Mouse (Mus musculus) forebrain, embryonic 13.5 days (tissue): ENCODE data around the gene Fars2. TPM values are rescaled to one million over a fixed set of nuclear protein-coding genes. Genes with fewer than 3 reads are reported as not detected.
"Not testable (repeated sequence)": the region's sequence is repeated elsewhere in the genome, so short reads cannot be mapped to it uniquely, and the experiment has no call there.

Source experiments
- ATAC-seq: fragments of 200-750 bp; cut with Nextera tagmentation; 2 replicates; pipeline ENCODE4 v1.8.0; 2017
- H3K27ac ChIP-seq: fragments of 300-500 bp; sonication (generic); 2 replicates; pipeline ENCODE4 v1.5.1; 2015; ENCODE audit warnings: inconsistent platforms, mild to moderate bottlenecking, moderate library complexity
- H3K27me3 ChIP-seq: fragments of 300-500 bp; sonication (generic); 2 replicates; pipeline ENCODE4 v1.6.1; 2015; ENCODE audit warnings: mild to moderate bottlenecking, inconsistent platforms
- H3K36me3 ChIP-seq: fragments of 300-500 bp; sonication (generic); 2 replicates; pipeline ENCODE4 v1.6.1; 2015; ENCODE audit warnings: mild to moderate bottlenecking, inconsistent platforms; ENCODE audit not compliant: poor library complexity, severe bottlenecking
- H3K4me1 ChIP-seq: fragments of 300-500 bp; sonication (generic); 2 replicates; pipeline ENCODE4 v1.6.1; 2015; ENCODE audit warnings: inconsistent platforms
- H3K4me2 ChIP-seq: fragments of 300-500 bp; sonication (generic); 2 replicates; pipeline ENCODE4 v1.6.1; 2015; ENCODE audit warnings: inconsistent platforms, mild to moderate bottlenecking, moderate library complexity
- H3K4me3 ChIP-seq: fragments of 300-500 bp; sonication (generic); 2 replicates; pipeline ENCODE4 v1.5.1; 2015; ENCODE audit warnings: mild to moderate bottlenecking, inconsistent platforms
- H3K9ac ChIP-seq: fragments of 300-500 bp; sonication (generic); 2 replicates; pipeline ENCODE4 v1.6.1; 2015; ENCODE audit warnings: mild to moderate bottlenecking, inconsistent platforms
- H3K9me3 ChIP-seq: fragments of 300-500 bp; sonication (generic); replicated peaks from 2 replicates; pipeline ENCODE4 v1.6.1; 2016; ENCODE audit warnings: inconsistent platforms
- WGBS: fragments of 180-500 bp; shearing (Covaris S2); methylation state at CpG from one replicate; pipeline ENCODE4 v1.1.7; 2015; 5-methylcytosine and 5-hydroxymethylcytosine counted together
- polyA plus RNA-seq: library from polyadenylated mRNA; unstranded; fragments of >200 nt; fragmentation: Nextera tagmentation; extraction: Ambion mirVana; gene quantifications from 2 replicates; pipeline ENCODE4 v1.2.1, GENCODE M21; 2015

Fars2 gene
- polyA plus RNA-seq, 1 experiment from 2014 or later: 32.6 TPM

DNA sequence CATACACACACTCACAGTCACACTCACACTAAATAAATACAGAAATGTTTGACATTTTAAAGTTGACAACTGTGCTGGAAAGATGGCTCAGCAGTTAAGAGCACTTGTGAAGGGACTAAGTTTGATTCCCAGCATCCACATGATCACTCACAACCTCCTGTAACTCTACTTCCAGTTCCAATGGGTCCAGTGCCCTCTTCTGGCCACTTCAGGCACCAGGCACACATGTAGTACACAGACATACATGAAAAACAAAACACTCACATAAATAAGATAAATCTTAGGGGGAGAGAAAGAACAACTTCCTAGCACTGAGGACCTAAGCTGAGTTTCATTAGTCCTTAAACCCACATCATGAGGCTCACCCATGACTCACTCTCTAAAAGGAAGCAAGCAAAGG is 302.1 kb downstream of the Fars2 start:
- Histone ChIP-seq H3K4me2 (no peak overlapping the region), H3K27me3 (no peaks in the 10 kb centered on the region), H3K9me3 (no peaks in the 10 kb centered on the region; the same call in 1 of the 2 replicates), H3K36me3 (no peaks in the 10 kb centered on the region), H3K27ac (no peak overlapping the region), H3K4me1 (no peaks in the 10 kb centered on the region), H3K4me3 (no peak overlapping the region), H3K9ac (no peak overlapping the region)
- no peak for ATAC-seq

DNA sequence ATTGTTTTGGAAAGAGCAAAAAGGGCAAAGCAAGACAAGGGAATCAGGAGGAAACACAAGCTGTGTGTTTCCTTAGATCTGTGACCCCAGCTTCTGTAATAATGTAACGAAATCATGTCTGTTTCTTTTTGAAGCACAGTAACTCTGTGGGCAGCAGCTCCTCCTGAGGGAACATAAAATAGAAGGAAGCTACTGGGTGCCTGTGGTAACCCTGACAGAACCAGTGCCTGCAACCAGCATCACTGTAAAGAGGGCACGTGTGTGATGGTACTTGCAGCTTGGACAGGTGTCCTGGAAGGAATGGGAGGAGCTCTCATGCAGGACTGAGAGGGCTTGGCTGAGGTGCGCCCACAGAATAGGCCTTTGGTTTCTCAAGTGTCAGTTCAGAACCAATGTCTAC is 305.2 kb downstream of the Fars2 start:
- no peak overlapping the region for H3K9ac ChIP-seq
- H3K4me3 ChIP-seq: no peak overlapping the region
- no peak overlapping the region for H3K27ac ChIP-seq
- no peaks in the 10 kb centered on the region; the same call in 1 of the 2 replicates for H3K9me3 ChIP-seq
- no peaks in the 10 kb centered on the region for H3K36me3 ChIP-seq
- H3K27me3 ChIP-seq: no peaks in the 10 kb centered on the region
- no peak for ATAC-seq
- H3K4me2 ChIP-seq: no peak overlapping the region
- 84% methylated on average over 3 of the region's 3 CpGs for WGBS
- no peaks in the 10 kb centered on the region for H3K4me1 ChIP-seq

DNA sequence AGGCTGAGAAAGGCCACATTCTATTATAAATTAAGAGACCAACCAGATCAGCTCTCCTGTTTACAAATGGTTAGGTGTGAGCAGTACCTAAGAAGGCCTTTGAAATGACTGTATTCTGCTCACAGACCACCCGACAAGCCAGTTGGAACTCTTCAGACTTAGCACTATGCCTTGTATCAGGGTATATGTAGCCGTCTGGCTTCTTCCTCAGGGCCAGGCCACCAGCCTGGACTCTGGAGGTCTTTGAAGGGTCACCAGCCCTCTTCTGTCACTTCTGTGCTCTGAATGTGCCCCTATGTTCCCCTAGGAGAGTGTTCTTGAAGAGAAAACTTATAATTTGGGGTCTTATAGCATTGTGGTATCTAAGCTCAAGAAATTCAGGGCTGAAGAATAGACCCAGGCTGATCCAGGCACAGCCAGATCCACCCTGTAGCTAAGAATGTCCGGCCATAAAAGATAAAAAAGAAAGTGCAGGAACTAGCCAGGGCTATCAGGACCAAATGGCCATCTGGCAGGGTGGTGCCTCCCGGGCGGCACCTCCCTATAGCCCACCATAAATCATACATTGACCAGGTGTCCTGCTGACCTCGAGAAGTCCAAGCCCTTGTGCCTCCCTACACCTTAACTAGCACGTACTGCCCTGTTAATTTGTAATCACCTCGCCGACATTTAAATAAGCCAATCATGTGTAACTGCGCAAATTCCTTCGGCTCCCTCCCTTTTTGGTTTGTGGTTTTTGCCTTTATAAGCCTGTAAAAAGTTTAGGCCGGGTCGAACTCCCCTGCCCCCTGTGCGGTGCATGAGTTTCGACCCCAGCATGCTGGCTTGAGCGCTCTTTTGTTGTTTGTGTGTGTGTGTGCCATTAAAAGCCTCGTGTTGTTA is 308.9 kb downstream of the Fars2 start:
- H3K9ac ChIP-seq, H3K36me3 ChIP-seq, H3K4me3 ChIP-seq, H3K27ac ChIP-seq, H3K4me2 ChIP-seq, H3K27me3 ChIP-seq, ATAC-seq, H3K9me3 ChIP-seq: not testable (repeated sequence)
- WGBS: 89% methylated on average over 17 of the region's 17 CpGs
- peaks cover 11% of the 10 kb centered on the region for H3K4me1 ChIP-seq

GRCm38 (mm10) chr13:36429500-36430189 is 312.4 kb downstream of the Fars2 start:
- Histone ChIP-seq H3K27ac (no peak overlapping the region), H3K9me3 (no peaks in the 10 kb centered on the region), H3K4me3 (no peak overlapping the region), H3K9ac (no peak overlapping the region), H3K4me1 (peaks cover 11% of the 10 kb centered on the region), H3K27me3 (no peaks in the 10 kb centered on the region), H3K36me3 (no peaks in the 10 kb centered on the region), H3K4me2 (no peak overlapping the region)
- 68% methylated on average over 7 of the region's 7 CpGs for WGBS
- peak; percentile 37; the same call in 1 of the 2 replicates for ATAC-seq

DNA sequence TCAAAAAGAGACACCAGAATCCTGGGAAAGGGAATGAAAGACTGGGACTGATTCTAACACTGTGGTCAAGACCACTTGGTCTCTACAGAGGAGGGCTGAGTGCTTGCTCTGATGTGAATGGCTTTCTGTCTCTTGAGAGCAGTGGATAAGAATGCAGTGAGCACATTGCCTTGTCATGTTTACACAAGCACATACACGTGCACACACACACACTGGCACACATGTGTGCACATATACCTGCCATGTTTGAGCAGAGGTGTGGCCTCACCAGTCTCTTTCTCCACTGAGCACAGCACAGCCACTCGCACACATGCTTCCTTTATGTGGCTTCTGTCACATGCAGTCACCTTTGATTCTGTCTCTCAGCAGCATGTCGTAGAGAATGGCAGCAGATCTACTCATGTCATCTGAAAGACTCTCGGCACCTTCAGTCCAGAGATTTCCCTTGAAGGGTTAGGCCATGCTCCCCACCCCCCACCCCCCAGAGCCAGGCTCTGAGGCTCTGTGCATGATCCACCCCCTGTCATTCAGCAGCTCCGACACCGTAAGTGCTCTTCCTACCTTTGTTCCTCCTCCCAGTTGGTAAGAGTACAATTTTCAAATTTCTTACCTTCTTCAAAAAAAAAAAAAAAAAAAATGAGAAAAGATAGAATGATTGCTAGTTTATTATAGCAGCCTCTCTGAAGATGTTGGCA is 313.4 kb downstream of the Fars2 start:
- Histone ChIP-seq H3K4me3 (no peak overlapping the region), H3K27me3 (no peaks in the 10 kb centered on the region), H3K36me3 (no peaks in the 10 kb centered on the region), H3K4me2 (no peak overlapping the region), H3K9ac (no peak overlapping the region), H3K27ac (no peak overlapping the region), H3K9me3 (no peaks in the 10 kb centered on the region), H3K4me1 (peaks cover 11% of the 10 kb centered on the region)
- 61% methylated on average over 6 of the region's 6 CpGs for WGBS
- ATAC-seq: peak; percentile 52

DNA sequence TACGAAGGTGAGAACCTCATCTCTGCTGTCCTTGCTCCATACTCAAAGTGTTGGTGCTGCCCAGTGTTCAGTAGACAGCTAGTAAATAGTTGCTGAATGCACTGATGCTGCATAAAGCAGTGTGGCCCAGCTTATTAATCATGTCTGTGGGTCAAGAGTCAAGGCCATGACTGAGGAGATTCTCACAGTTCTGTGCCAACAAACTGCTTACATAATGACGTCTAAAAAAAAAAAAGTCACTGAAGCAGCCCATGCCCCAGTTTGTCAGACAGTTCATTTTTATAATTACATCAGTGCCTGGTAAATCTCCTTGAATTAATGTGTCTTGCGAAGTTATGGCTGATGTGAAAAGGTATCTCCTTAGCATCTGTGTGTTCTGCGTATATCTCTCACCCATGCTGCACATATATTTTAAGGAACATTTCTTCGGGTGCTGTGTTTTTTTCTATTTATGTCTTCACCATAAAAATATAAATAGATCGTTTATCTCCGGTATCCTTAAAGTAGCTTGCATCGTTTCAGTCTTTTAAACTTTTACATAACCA is 314.8 kb downstream of the Fars2 start:
- Histone ChIP-seq H3K27me3 (no peaks in the 10 kb centered on the region), H3K4me2 (no peak overlapping the region), H3K4me1 (peaks cover 11% of the 10 kb centered on the region), H3K9me3 (no peaks in the 10 kb centered on the region), H3K36me3 (no peaks in the 10 kb centered on the region), H3K4me3 (no peak overlapping the region), H3K27ac (no peak overlapping the region), H3K9ac (no peak overlapping the region)
- ATAC-seq: no peak
- 92% methylated on average over 8 of the region's 8 CpGs for WGBS

GRCm38 (mm10) chr13:36444748-36445423 is 327.7 kb downstream of the Fars2 start:
- Histone ChIP-seq H3K9me3 (no peaks in the 10 kb centered on the region), H3K36me3 (no peaks in the 10 kb centered on the region), H3K4me3 (no peak overlapping the region), H3K9ac (no peak overlapping the region), H3K27me3 (no peaks in the 10 kb centered on the region), H3K27ac (no peak overlapping the region), H3K4me1 (no peaks in the 10 kb centered on the region; the same call in 1 of the 2 replicates), H3K4me2 (no peak overlapping the region)
- 68% methylated on average over 4 of the region's 4 CpGs for WGBS
- ATAC-seq: no peak

- H3K4me3 ChIP-seq: no peak overlapping the region
- H3K9me3 ChIP-seq: no peaks in the 10 kb centered on the region
- H3K4me2 ChIP-seq: no peak overlapping the region
- no peak overlapping the region for H3K9ac ChIP-seq
- H3K4me1 ChIP-seq: no peaks in the 10 kb centered on the region; the same call in 1 of the 2 replicates
- 34% methylated on average over 4 of the region's 4 CpGs for WGBS
- H3K36me3 ChIP-seq: no peaks in the 10 kb centered on the region
- no peaks in the 10 kb centered on the region for H3K27me3 ChIP-seq
- H3K27ac ChIP-seq: no peak overlapping the region
- no peak for ATAC-seq
Observed at GRCm38 (mm10) chr13:36447947-36448346, 330.7 kb downstream of the Fars2 start.

DNA sequence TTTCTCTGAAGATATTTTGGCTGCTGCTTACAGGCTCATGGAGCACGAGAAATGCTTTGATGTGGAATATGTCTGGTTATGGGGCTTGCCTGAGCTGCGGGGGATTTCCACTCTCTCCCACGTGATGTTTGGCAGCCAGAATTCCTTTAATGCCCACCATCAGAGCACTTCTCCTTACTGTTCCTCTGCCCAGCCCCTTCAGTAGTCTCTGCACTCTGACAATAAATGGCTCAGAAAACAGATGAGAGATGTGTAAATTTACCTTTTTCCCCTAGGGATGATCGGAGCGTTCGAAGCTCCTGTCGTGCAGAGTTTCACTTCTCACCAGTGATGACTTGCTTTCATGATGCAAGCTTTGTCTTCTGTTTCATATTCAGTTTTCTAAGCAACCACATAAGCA is 331.4 kb downstream of the Fars2 start:
- no peak overlapping the region for H3K4me3 ChIP-seq
- H3K4me1 ChIP-seq: no peaks in the 10 kb centered on the region; the same call in 1 of the 2 replicates
- no peaks in the 10 kb centered on the region for H3K9me3 ChIP-seq
- H3K36me3 ChIP-seq: no peaks in the 10 kb centered on the region
- no peak for ATAC-seq
- no peak overlapping the region for H3K9ac ChIP-seq
- WGBS: 87% methylated on average over 7 of the region's 7 CpGs
- H3K4me2 ChIP-seq: no peak overlapping the region
- H3K27ac ChIP-seq: no peak overlapping the region
- H3K27me3 ChIP-seq: no peaks in the 10 kb centered on the region

DNA sequence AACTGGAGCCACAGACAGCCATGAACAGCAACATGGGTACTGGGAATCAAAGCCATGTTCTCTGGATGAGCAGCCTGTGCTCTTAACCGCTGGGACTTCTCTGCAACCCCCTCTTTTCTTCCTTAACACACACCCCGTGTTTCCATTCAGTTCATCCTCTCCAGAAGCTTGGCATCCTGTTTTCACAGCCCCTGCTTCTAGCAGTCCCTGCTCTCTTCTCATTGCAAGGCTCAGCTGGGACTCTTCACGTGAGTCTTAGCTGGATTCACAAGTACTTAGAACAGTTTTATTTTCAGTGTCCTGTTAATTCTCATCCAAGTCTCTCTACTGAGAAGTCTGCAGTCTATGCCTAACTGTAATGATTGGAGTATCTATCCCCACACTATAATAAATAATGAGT is 334.2 kb downstream of the Fars2 start:
- H3K36me3 ChIP-seq: no peaks in the 10 kb centered on the region
- 73% methylated on average over 3 of the region's 3 CpGs for WGBS
- no peak overlapping the region for H3K9ac ChIP-seq

DNA sequence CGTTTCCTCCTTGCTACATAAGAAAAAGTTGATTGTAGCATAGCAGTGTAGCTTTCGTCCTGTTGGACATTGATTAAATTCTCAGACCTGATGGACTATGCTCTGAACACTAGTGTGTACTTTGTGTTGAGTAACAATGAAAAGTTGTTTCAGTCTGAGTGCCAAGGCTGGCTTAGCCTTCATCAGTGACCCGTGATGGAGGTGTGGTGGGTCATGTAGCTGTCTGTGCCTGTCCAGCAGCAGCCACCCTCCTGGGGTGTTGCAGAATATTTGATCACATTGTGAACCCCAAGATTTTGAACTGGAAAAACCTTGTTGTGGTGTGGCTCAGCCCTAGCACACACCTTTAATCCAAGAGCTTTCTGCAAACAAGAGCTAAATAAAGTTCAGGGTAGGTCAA is 343.3 kb downstream of the Fars2 start:
- no peak overlapping the region for H3K27ac ChIP-seq
- 70% methylated on average over 3 of the region's 3 CpGs for WGBS
- H3K4me1 ChIP-seq: no peaks in the 10 kb centered on the region
- ATAC-seq: no peak
- H3K36me3 ChIP-seq: no peaks in the 10 kb centered on the region
- no peak overlapping the region for H3K9ac ChIP-seq
- no peak overlapping the region for H3K4me3 ChIP-seq
- H3K9me3 ChIP-seq: no peaks in the 10 kb centered on the region
- no peaks in the 10 kb centered on the region for H3K27me3 ChIP-seq
- no peak overlapping the region for H3K4me2 ChIP-seq

More for the DNA sequence above, 334.2 kb downstream of the Fars2 start:
- H3K4me1 ChIP-seq: no peaks in the 10 kb centered on the region; the same call in 1 of the 2 replicates
- no peak overlapping the region for H3K4me2 ChIP-seq
- no peak overlapping the region for H3K4me3 ChIP-seq
- H3K9me3 ChIP-seq: no peaks in the 10 kb centered on the region
- H3K27ac ChIP-seq: no peak overlapping the region
- H3K27me3 ChIP-seq: no peaks in the 10 kb centered on the region
- ATAC-seq: no peak
